Comparison of ENCODE assay signal across 25 mouse cellular contexts in the genomic region with DNA sequence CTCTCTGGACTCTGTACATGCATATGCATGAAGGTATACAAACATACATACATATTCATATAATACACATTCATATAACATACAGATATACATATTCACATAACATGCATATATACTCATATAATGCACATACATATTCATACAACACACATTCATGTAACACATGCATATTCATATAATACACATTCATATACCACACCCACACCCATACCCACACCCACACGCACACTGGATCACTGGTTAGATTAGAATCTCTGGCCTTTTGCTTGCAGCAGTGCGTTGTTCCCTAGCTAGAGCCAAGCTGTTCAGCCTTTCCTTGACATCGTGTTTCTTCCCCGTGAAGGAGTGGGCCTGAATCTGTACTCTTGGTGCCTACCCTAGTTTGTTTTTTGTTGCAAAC. TPM values are rescaled to one million over a fixed set of nuclear protein-coding genes. Genes with fewer than 3 reads are reported as not detected.
DNase-seq lines count a peak whose midpoint lies in the region; ATAC-seq and TF ChIP-seq lines count a peak whose summit lies in the region.
"Had no signal": no experiment of that assay in that cellular context is flagged by ENCODE, and none has a peak within 500 bp of the region (broad histone marks: within the 10 kb centered on the region; RNA-seq: fewer than 3 reads in every experiment).

No protein-coding gene starts in this region.

- H3K27me3 ChIP-seq in forebrain, embryonic 13.5 days: no peaks in the 10 kb centered on the region
- no peaks in the 10 kb centered on the region for H3K27me3 ChIP-seq in forebrain, embryonic 11.5 days (ENCODE audit: control insufficient read depth, insufficient read depth, low read length)
- no peaks in the 10 kb centered on the region for H3K27me3 ChIP-seq in forebrain, postnatal 0 days (ENCODE audit: insufficient read depth, low read length)
- no peaks in the 10 kb centered on the region for H3K27me3 ChIP-seq in forebrain, embryonic 14.5 days (replicated peaks; ENCODE audit: control insufficient read depth, insufficient read depth, low read length)
- no peaks in the 10 kb centered on the region for H3K27me3 ChIP-seq in midbrain, embryonic 11.5 days (ENCODE audit: control insufficient read depth, insufficient read depth, low read length)
- H3K27me3 ChIP-seq in midbrain, embryonic 13.5 days: no peaks in the 10 kb centered on the region
- H3K27me3 ChIP-seq: heart, embryonic 12.5 days; hindbrain, embryonic 12.5 days; hindbrain, embryonic 15.5 days had no signal

- H3K27ac ChIP-seq in forebrain, embryonic 13.5 days: no peak overlapping the region
- no peak overlapping the region for H3K27ac ChIP-seq in forebrain, embryonic 11.5 days (ENCODE audit: low read depth, low read length)
- H3K27ac ChIP-seq in forebrain, postnatal 0 days (ENCODE audit: low read depth, low read length): no peak overlapping the region
- no peak overlapping the region for H3K27ac ChIP-seq in forebrain, embryonic 14.5 days (ENCODE audit: low read depth, low read length)
- no peak overlapping the region for H3K27ac ChIP-seq in midbrain, embryonic 11.5 days (ENCODE audit: low read depth, low read length)
- H3K27ac ChIP-seq in midbrain, embryonic 13.5 days: no peak overlapping the region
- H3K27ac ChIP-seq: hindbrain, embryonic 12.5 days; hindbrain, embryonic 15.5 days had no signal

- H3K9ac ChIP-seq in forebrain, embryonic 13.5 days: no peak overlapping the region
- no peak overlapping the region for H3K9ac ChIP-seq in forebrain, embryonic 11.5 days (ENCODE audit: low read length)
- no peak overlapping the region for H3K9ac ChIP-seq in forebrain, postnatal 0 days
- H3K9ac ChIP-seq in forebrain, embryonic 14.5 days (ENCODE audit: low read length): no peak overlapping the region
- no peak overlapping the region for H3K9ac ChIP-seq in midbrain, embryonic 11.5 days (ENCODE audit: low read length)
- no peak overlapping the region for H3K9ac ChIP-seq in midbrain, embryonic 13.5 days (replicated peaks)
- H3K9ac ChIP-seq: heart, embryonic 12.5 days; hindbrain, embryonic 12.5 days; hindbrain, embryonic 15.5 days had no signal

- peak; percentile 17; the same call in 1 of the 2 replicates for ATAC-seq in forebrain, embryonic 13.5 days
- ATAC-seq in forebrain, embryonic 11.5 days (replicated peaks; ENCODE audit: low FRiP score): no peak
- ATAC-seq in forebrain, postnatal 0 days: peak; percentile 14; the same call in 1 of the 2 replicates
- ATAC-seq in forebrain, embryonic 14.5 days: no peak
- no peak for ATAC-seq in midbrain, embryonic 11.5 days (ENCODE audit: low FRiP score)
- no peak for ATAC-seq in midbrain, embryonic 13.5 days
- ATAC-seq: activated CD4-positive, CD25-positive, alpha-beta regulatory T cell, adult 4 months had no signal

- no peaks in the 10 kb centered on the region for H3K9me3 ChIP-seq in forebrain, embryonic 13.5 days (replicated peaks)
- no peaks in the 10 kb centered on the region for H3K9me3 ChIP-seq in forebrain, embryonic 11.5 days (ENCODE audit: control insufficient read depth, low read length)
- H3K9me3 ChIP-seq in forebrain, postnatal 0 days (ENCODE audit: low read length): no peaks in the 10 kb centered on the region
- H3K9me3 ChIP-seq in forebrain, embryonic 14.5 days (replicated peaks; ENCODE audit: control insufficient read depth, low read length): no peaks in the 10 kb centered on the region
- H3K9me3 ChIP-seq in midbrain, embryonic 11.5 days (ENCODE audit: control insufficient read depth, low read length): no peaks in the 10 kb centered on the region
- no peaks in the 10 kb centered on the region for H3K9me3 ChIP-seq in midbrain, embryonic 13.5 days
- H3K9me3 ChIP-seq: heart, embryonic 12.5 days; hindbrain, embryonic 12.5 days; hindbrain, embryonic 15.5 days had no signal

- TF ChIP-seq CTCF in forebrain, postnatal 0 days (IDR thresholded peaks at IDR 0.05; ENCODE audit: low read depth): no peak

- H3K4me3 ChIP-seq in forebrain, embryonic 13.5 days: no peak overlapping the region
- no peak overlapping the region for H3K4me3 ChIP-seq in forebrain, embryonic 11.5 days (ENCODE audit: low read depth, low read length)
- H3K4me3 ChIP-seq in forebrain, postnatal 0 days (ENCODE audit: low read depth, low read length): no peak overlapping the region
- H3K4me3 ChIP-seq in forebrain, embryonic 14.5 days (ENCODE audit: low read depth, low read length): no peak overlapping the region
- H3K4me3 ChIP-seq in midbrain, embryonic 11.5 days (ENCODE audit: low read depth, low read length): no peak overlapping the region
- H3K4me3 ChIP-seq in midbrain, embryonic 13.5 days (replicated peaks): no peak overlapping the region
- H3K4me3 ChIP-seq: heart, embryonic 12.5 days; hindbrain, embryonic 12.5 days; hindbrain, embryonic 15.5 days had no signal

- H3K4me2 ChIP-seq in forebrain, embryonic 13.5 days: no peak overlapping the region
- H3K4me2 ChIP-seq in forebrain, embryonic 11.5 days (ENCODE audit: low read depth, low read length, severe bottlenecking): no peak overlapping the region
- no peak overlapping the region for H3K4me2 ChIP-seq in forebrain, postnatal 0 days (ENCODE audit: low read depth)
- H3K4me2 ChIP-seq in forebrain, embryonic 14.5 days (ENCODE audit: low read length): no peak overlapping the region
- H3K4me2 ChIP-seq in midbrain, embryonic 11.5 days: no peak overlapping the region
- H3K4me2 ChIP-seq in midbrain, embryonic 13.5 days (replicated peaks): no peak overlapping the region
- H3K4me2 ChIP-seq: heart, embryonic 12.5 days; hindbrain, embryonic 12.5 days; hindbrain, embryonic 15.5 days had no signal

- WGBS in forebrain, embryonic 13.5 days: 91% methylated on average over 4 of the region's 4 CpGs
- WGBS in forebrain, embryonic 11.5 days: 97% methylated on average over 4 of the region's 4 CpGs
- 76% methylated on average over 4 of the region's 4 CpGs for WGBS in forebrain, postnatal 0 days
- WGBS in forebrain, embryonic 14.5 days: 86% methylated on average over 4 of the region's 4 CpGs
- WGBS in midbrain, embryonic 11.5 days: 86% methylated on average over 4 of the region's 4 CpGs
- WGBS in midbrain, embryonic 13.5 days: 86% methylated on average over 4 of the region's 4 CpGs

- H3K36me3 ChIP-seq in forebrain, embryonic 13.5 days (ENCODE audit: poor library complexity, severe bottlenecking): 0 out of 2 replicates have a peak, but pooled peaks cover 4% of the 10 kb centered on the region
- H3K36me3 ChIP-seq in forebrain, embryonic 11.5 days (ENCODE audit: control insufficient read depth, insufficient read depth, low read length): no peaks in the 10 kb centered on the region
- peaks cover 3% of the 10 kb centered on the region; the same call in 1 of the 2 replicates for H3K36me3 ChIP-seq in forebrain, postnatal 0 days (ENCODE audit: insufficient read depth)
- H3K36me3 ChIP-seq in forebrain, embryonic 14.5 days (ENCODE audit: control insufficient read depth, insufficient read depth, low read length): peaks cover 4% of the 10 kb centered on the region; the same call in 1 of the 2 replicates
- H3K36me3 ChIP-seq in midbrain, embryonic 11.5 days (ENCODE audit: control insufficient read depth, insufficient read depth, low read length): no peaks in the 10 kb centered on the region
- no peaks in the 10 kb centered on the region for H3K36me3 ChIP-seq in midbrain, embryonic 13.5 days
- H3K36me3 ChIP-seq: hindbrain, embryonic 15.5 days had no signal

- DNase-seq in forebrain, embryonic 11.5 days (ENCODE audit: low spot score): no peak
- no peak for DNase-seq in forebrain, postnatal 0 days
- DNase-seq in forebrain, embryonic 14.5 days (ENCODE audit: low spot score): no peak
- DNase-seq in midbrain, embryonic 11.5 days (ENCODE audit: low spot score, missing footprints): peak; percentile 10
- DNase-seq in kidney, adult 8-10 months: no peak
- DNase-seq: adrenal gland, adult 8-10 months; adrenal gland, postnatal 25 days; cerebellum, adult 11-12 months; cerebellum, adult 9-10 months; cerebellum, postnatal 14 days; gastrocnemius, postnatal 25 days; heart, adult 18-20 months; heart, postnatal 14 days had no signal

- H3K4me1 ChIP-seq in forebrain, embryonic 13.5 days: peaks cover 24% of the 10 kb centered on the region
- H3K4me1 ChIP-seq in forebrain, embryonic 11.5 days (replicated peaks; ENCODE audit: control insufficient read depth, insufficient read depth, low read length): no peaks in the 10 kb centered on the region
- peaks cover 21% of the 10 kb centered on the region for H3K4me1 ChIP-seq in forebrain, postnatal 0 days (ENCODE audit: insufficient read depth)
- peaks cover 4% of the 10 kb centered on the region for H3K4me1 ChIP-seq in forebrain, embryonic 14.5 days (ENCODE audit: control insufficient read depth, insufficient read depth, low read length)
- peaks cover 6% of the 10 kb centered on the region for H3K4me1 ChIP-seq in midbrain, embryonic 11.5 days (ENCODE audit: control insufficient read depth, insufficient read depth, low read length)
- peaks cover 30% of the 10 kb centered on the region for H3K4me1 ChIP-seq in midbrain, embryonic 13.5 days (replicated peaks)

RNA-seq across cellular contexts. Expression of a gene that starts 20.9 kb away (rescaled TPM):
- polyA plus RNA-seq in forebrain, embryonic 13.5 days (2015; fragmentation: Nextera tagmentation; extraction: Ambion mirVana): 13.5 and 13.9 TPM in 2 replicates
- 28.9 and 31.3 TPM in 2 replicates for polyA plus RNA-seq in forebrain, embryonic 11.5 days (2014; fragmentation: Nextera tagmentation; extraction: Ambion mirVana)
- 61.9 and 69.0 TPM in 2 replicates for total RNA-seq in forebrain, postnatal 0 days (2014; rRNA removed)
- polyA plus RNA-seq in forebrain, postnatal 0 days (2015; fragmentation: Nextera tagmentation; extraction: Ambion mirVana): 11.3 and 12.9 TPM in 2 replicates
- polyA plus RNA-seq in forebrain, embryonic 14.5 days (2014; fragmentation: Nextera tagmentation; extraction: Ambion mirVana): 16.0 and 16.6 TPM in 2 replicates
- polyA plus RNA-seq in midbrain, embryonic 11.5 days (2014; fragmentation: Nextera tagmentation; extraction: Ambion mirVana): 27.0 and 27.1 TPM in 2 replicates
- polyA plus RNA-seq in midbrain, embryonic 13.5 days (2015; fragmentation: Nextera tagmentation; extraction: Ambion mirVana): 14.9 and 18.3 TPM in 2 replicates

RNA-seq across cellular contexts. Expression of a gene that starts 48.0 kb away (rescaled TPM):
- polyA plus RNA-seq in forebrain, embryonic 13.5 days (2015; fragmentation: Nextera tagmentation; extraction: Ambion mirVana): 298 and 305 TPM in 2 replicates
- 277 and 297 TPM in 2 replicates for polyA plus RNA-seq in forebrain, embryonic 11.5 days (2014; fragmentation: Nextera tagmentation; extraction: Ambion mirVana)
- 134 and 189 TPM in 2 replicates for total RNA-seq in forebrain, postnatal 0 days (2014; rRNA removed)
- 239 and 278 TPM in 2 replicates for polyA plus RNA-seq in forebrain, postnatal 0 days (2015; fragmentation: Nextera tagmentation; extraction: Ambion mirVana)
- polyA plus RNA-seq in forebrain, embryonic 14.5 days (2014; fragmentation: Nextera tagmentation; extraction: Ambion mirVana): 295 and 324 TPM in 2 replicates
- 274 and 295 TPM in 2 replicates for polyA plus RNA-seq in midbrain, embryonic 11.5 days (2014; fragmentation: Nextera tagmentation; extraction: Ambion mirVana)
- polyA plus RNA-seq in midbrain, embryonic 13.5 days (2015; fragmentation: Nextera tagmentation; extraction: Ambion mirVana): 242 and 257 TPM in 2 replicates

RNA-seq across cellular contexts. Expression of a gene that starts 60.0 kb away (rescaled TPM):
- polyA plus RNA-seq in forebrain, embryonic 13.5 days (2015; fragmentation: Nextera tagmentation; extraction: Ambion mirVana): not detected in 2 replicates
- polyA plus RNA-seq in forebrain, embryonic 11.5 days (2014; fragmentation: Nextera tagmentation; extraction: Ambion mirVana): not detected in 2 replicates
- total RNA-seq in forebrain, postnatal 0 days (2014; rRNA removed): not detected in 2 replicates
- not detected in 2 replicates for polyA plus RNA-seq in forebrain, postnatal 0 days (2015; fragmentation: Nextera tagmentation; extraction: Ambion mirVana)
- polyA plus RNA-seq in forebrain, embryonic 14.5 days (2014; fragmentation: Nextera tagmentation; extraction: Ambion mirVana): not detected in 2 replicates
- polyA plus RNA-seq in midbrain, embryonic 11.5 days (2014; fragmentation: Nextera tagmentation; extraction: Ambion mirVana): 0.12 TPM in 1 of 2 replicates, not detected in the other
- polyA plus RNA-seq in midbrain, embryonic 13.5 days (2015; fragmentation: Nextera tagmentation; extraction: Ambion mirVana): not detected in 2 replicates
- total RNA-seq: adrenal gland, adult 8-10 months; adrenal gland, postnatal 25 days; ES-E14; gastrocnemius, adult 8-10 months; gastrocnemius, postnatal 25 days; hematopoietic stem cell, adult 5-6 weeks had no signal
- polyA plus RNA-seq: activated CD4-positive, CD25-positive, alpha-beta regulatory T cell, adult 4 months; embryonic facial prominence, embryonic 14.5 days; gonadal fat pad, adult 2 months; hindbrain, embryonic 12.5 days; intestine, embryonic 14.5 days had no signal

Comparison
In these comparisons a context has a peak if more than half of its experiments do, and no peak if none do; other contexts are left out.
1. ATAC-seq: peak in forebrain, embryonic 13.5 days (single experiment) and forebrain, postnatal 0 days (single experiment); none in forebrain, embryonic 11.5 days (single experiment), forebrain, embryonic 14.5 days (single experiment), midbrain, embryonic 11.5 days (single experiment) and midbrain, embryonic 13.5 days (single experiment).